In genomic region chr8:120289191-120289590, GRCm38 (mm10) we compare ENCODE assay signal across 11 mouse cellular contexts.
DNase-seq lines count a peak whose midpoint lies in the region; ATAC-seq and TF ChIP-seq lines count a peak whose summit lies in the region.
"Had no signal": no experiment of that assay in that cellular context is flagged by ENCODE, and none has a peak within 500 bp of the region (broad histone marks: within the 10 kb centered on the region; RNA-seq: fewer than 3 reads in every experiment).

No protein-coding gene starts in this region.

- DNase-seq in gastrocnemius, adult 2 months, result no peak
- DNase-seq in gastrocnemius, adult 8-10 months (ENCODE audit: low spot score in 2 of 2), result no peak
- no peak for DNase-seq in lung, embryonic 14.5 days
- no peak for DNase-seq in lung, postnatal 0 days (ENCODE audit: low spot score)
- DNase-seq in forebrain, embryonic 14.5 days (ENCODE audit: low spot score), result no peak
- DNase-seq in urinary bladder, postnatal 10 days (ENCODE audit: low spot score), result no peak
- no peak for DNase-seq in kidney, postnatal 25 days

- H3K9ac ChIP-seq in lung, embryonic 14.5 days, result peak overlapping the region; percentile 10; the same call in 1 of the 2 replicates
- no peak overlapping the region for H3K9ac ChIP-seq in lung, postnatal 0 days (replicated peaks; ENCODE audit: low read depth)
- H3K9ac ChIP-seq in forebrain, embryonic 14.5 days (ENCODE audit: low read length), result no peak overlapping the region
- H3K9ac ChIP-seq in liver, embryonic 15.5 days, result peak overlapping the region; percentile 32; the same call in 1 of the 2 replicates

- H3K27me3 ChIP-seq in lung, embryonic 14.5 days (ENCODE audit: insufficient read depth, low read length), result no peaks in the 10 kb centered on the region
- H3K27me3 ChIP-seq in lung, postnatal 0 days (replicated peaks; ENCODE audit: insufficient read depth, low read length), result no peaks in the 10 kb centered on the region
- no peaks in the 10 kb centered on the region for H3K27me3 ChIP-seq in forebrain, embryonic 14.5 days (replicated peaks; ENCODE audit: control insufficient read depth, insufficient read depth, low read length)
- H3K27me3 ChIP-seq in liver, embryonic 15.5 days, result no peaks in the 10 kb centered on the region
- H3K27me3 ChIP-seq: Patski had no signal

- intact Hi-C loops in gastrocnemius, adult 2 months (cut with DNase I), result no loop called here

- no peak for TF ChIP-seq EP300 in lung, postnatal 0 days (IDR thresholded peaks at IDR 0.05)

- H3K36me3 ChIP-seq in lung, embryonic 14.5 days (ENCODE audit: insufficient read depth), result no peaks in the 10 kb centered on the region
- H3K36me3 ChIP-seq in lung, postnatal 0 days (ENCODE audit: insufficient read depth, low read length), result no peaks in the 10 kb centered on the region
- no peaks in the 10 kb centered on the region for H3K36me3 ChIP-seq in forebrain, embryonic 14.5 days (ENCODE audit: control insufficient read depth, insufficient read depth, low read length)
- no peaks in the 10 kb centered on the region for H3K36me3 ChIP-seq in liver, embryonic 15.5 days (replicated peaks)

- H3K4me3 ChIP-seq in gastrocnemius, adult 2 months, result no peak overlapping the region
- H3K4me3 ChIP-seq in lung, embryonic 14.5 days (ENCODE audit: low read depth, low read length), result no peak overlapping the region
- H3K4me3 ChIP-seq in lung, postnatal 0 days (ENCODE audit: low read depth, low read length), result no peak overlapping the region
- no peak overlapping the region for H3K4me3 ChIP-seq in forebrain, embryonic 14.5 days (ENCODE audit: low read depth, low read length)
- H3K4me3 ChIP-seq in liver, embryonic 15.5 days (replicated peaks), result no peak overlapping the region

- H3K4me2 ChIP-seq in lung, embryonic 14.5 days, result no peak overlapping the region
- H3K4me2 ChIP-seq in lung, postnatal 0 days (replicated peaks; ENCODE audit: low read depth, low read length), result no peak overlapping the region
- no peak overlapping the region for H3K4me2 ChIP-seq in forebrain, embryonic 14.5 days (ENCODE audit: low read length)
- H3K4me2 ChIP-seq in liver, embryonic 15.5 days, result peak overlapping the region; percentile 86

- no peak for TF ChIP-seq CTCF in gastrocnemius, adult 2 months (IDR thresholded peaks at IDR 0.05)
- no peak for TF ChIP-seq CTCF in lung, embryonic 14.5 days (IDR thresholded peaks at IDR 0.05; ENCODE audit: low read depth)
- no peak for TF ChIP-seq CTCF in lung, postnatal 0 days (IDR thresholded peaks at IDR 0.05)

- peaks cover 57% of the 10 kb centered on the region for H3K4me1 ChIP-seq in lung, embryonic 14.5 days (ENCODE audit: insufficient read depth)
- H3K4me1 ChIP-seq in lung, postnatal 0 days (ENCODE audit: insufficient read depth, low read depth, low read length), result peaks cover 29% of the 10 kb centered on the region
- H3K4me1 ChIP-seq in forebrain, embryonic 14.5 days (ENCODE audit: control insufficient read depth, insufficient read depth, low read length), result peaks cover 67% of the 10 kb centered on the region
- H3K4me1 ChIP-seq in liver, embryonic 15.5 days (replicated peaks), result peaks cover 87% of the 10 kb centered on the region

- peak overlapping the region; percentile 61 for H3K27ac ChIP-seq in gastrocnemius, adult 2 months
- peak overlapping the region; percentile 20; the same call in 1 of the 2 replicates for H3K27ac ChIP-seq in lung, embryonic 14.5 days (ENCODE audit: low read depth)
- H3K27ac ChIP-seq in lung, postnatal 0 days (ENCODE audit: low read length), result no peak overlapping the region
- H3K27ac ChIP-seq in forebrain, embryonic 14.5 days (ENCODE audit: low read depth, low read length), result peak overlapping the region; percentile 49; the same call in 1 of the 2 replicates
- H3K27ac ChIP-seq in liver, embryonic 15.5 days (replicated peaks), result peak overlapping the region; percentile 97

- no peak for ATAC-seq in lung, embryonic 14.5 days (ENCODE audit: insufficient read depth)
- no peak for ATAC-seq in lung, postnatal 0 days
- no peak for ATAC-seq in forebrain, embryonic 14.5 days
- ATAC-seq in liver, embryonic 15.5 days (ENCODE audit: insufficient read depth), result no peak
- ATAC-seq: intestine, postnatal 0 days; Patski had no signal

- 80% methylated on average over 7 of the region's 7 CpGs for WGBS in lung, embryonic 14.5 days
- 66% methylated on average over 7 of the region's 7 CpGs for WGBS in lung, postnatal 0 days
- WGBS in forebrain, embryonic 14.5 days, result 86% methylated on average over 7 of the region's 7 CpGs
- 82% methylated on average over 7 of the region's 7 CpGs for WGBS in liver, embryonic 15.5 days (ENCODE audit: insufficient replicate concordance)

- H3K9me3 ChIP-seq in lung, embryonic 14.5 days (ENCODE audit: low read depth, low read length), result no peaks in the 10 kb centered on the region
- no peaks in the 10 kb centered on the region for H3K9me3 ChIP-seq in lung, postnatal 0 days (ENCODE audit: low read length)
- no peaks in the 10 kb centered on the region for H3K9me3 ChIP-seq in forebrain, embryonic 14.5 days (replicated peaks; ENCODE audit: control insufficient read depth, low read length)
- H3K9me3 ChIP-seq in liver, embryonic 15.5 days (replicated peaks), result no peaks in the 10 kb centered on the region
- H3K9me3 ChIP-seq: megakaryocyte, embryonic 14.5 days had no signal

Comparison
In these comparisons a context has a peak if more than half of its experiments do, and no peak if none do; other contexts are left out.
1. H3K9ac ChIP-seq: peak in lung, embryonic 14.5 days (single experiment) and liver, embryonic 15.5 days (single experiment); none in lung, postnatal 0 days (single experiment) and forebrain, embryonic 14.5 days (single experiment).